Mouse (Mus musculus) lung, adult 2 months (tissue): Measurements from ENCODE around the gene Zgrf1.

Source experiments
- CTCF ChIP-seq: fragments of 200-500 bp; IDR thresholded peaks from 2 replicates; pipeline ENCODE4 v1.5.1; 2011; ENCODE audit warnings: mild to moderate bottlenecking, low read length, control low read depth; ENCODE audit not compliant: insufficient read depth
- POLR2A ChIP-seq: fragments of 200-500 bp; IDR thresholded peaks from 2 replicates; pipeline ENCODE4 v1.6.1; 2011; ENCODE audit warnings: low read depth, mild to moderate bottlenecking, control low read depth, low read length, borderline replicate concordance; ENCODE audit errors: extremely low read depth

DNA sequence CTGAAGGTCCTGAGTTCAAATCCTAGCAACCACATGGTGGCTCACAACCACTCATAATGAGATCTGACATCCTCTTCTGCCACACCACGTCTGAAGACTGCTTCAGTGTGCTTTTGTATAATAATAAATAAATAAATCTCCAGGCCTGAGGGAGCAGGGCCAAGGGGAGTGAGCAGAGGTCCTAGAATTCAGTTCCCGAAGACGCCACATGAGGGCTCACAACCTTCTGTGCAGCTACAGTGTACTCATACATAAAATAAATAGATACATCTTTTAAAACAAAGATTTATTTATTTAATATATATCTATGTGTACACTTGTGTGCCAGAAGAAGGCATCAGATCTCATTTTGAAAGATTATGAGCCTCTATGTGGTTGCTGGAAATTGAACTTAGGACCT, 11.8 kb downstream of the Zgrf1 start:
- TF ChIP-seq CTCF: no peak
- no peak for TF ChIP-seq POLR2A
